Mouse (Mus musculus): ENCODE measurements around the gene Zzz3. TPM values are rescaled to one million over a fixed set of nuclear protein-coding genes. Genes with fewer than 3 reads are reported as not detected.
"Not testable (repeated sequence)": the region's sequence is repeated elsewhere in the genome, so short reads cannot be mapped to it uniquely, and the experiment has no call there.

Gene Zzz3
- total RNA-seq, 2 experiments from 2014 or later: 22.8 to 23.5 TPM

GRCm38 (mm10) chr3:152400441-152400840 lies 5.2 kb downstream of the Zzz3 start:
- DNase-seq (ENCODE audit: low spot score): no peak
- intact Hi-C loops (cut with DNase I): no loop called here

- intact Hi-C loops (cut with DNase I): no loop called here
- no peak for DNase-seq (ENCODE audit: low spot score)
Measured at GRCm38 (mm10) chr3:152400875-152401274, 5.6 kb downstream of the Zzz3 start.

GRCm38 (mm10) chr3:152401964-152402670 lies 6.8 kb downstream of the Zzz3 start:
- DNase-seq (ENCODE audit: low spot score): peak; percentile 39
- intact Hi-C loops (cut with DNase I): no loop called here

- intact Hi-C loops (cut with DNase I): no loop called here
- no peak for DNase-seq (ENCODE audit: low spot score)
Measured at GRCm38 (mm10) chr3:152402671-152403066, 7.4 kb downstream of the Zzz3 start.

- no peak for DNase-seq (ENCODE audit: low spot score)
- intact Hi-C loops (cut with DNase I): no loop called here
Measured at GRCm38 (mm10) chr3:152403827-152404226, 8.6 kb downstream of the Zzz3 start.

GRCm38 (mm10) chr3:152405420-152405819 lies 10.1 kb downstream of the Zzz3 start:
- DNase-seq (ENCODE audit: low spot score): no peak
- intact Hi-C loops (cut with DNase I): loop anchor here (5.0 kb wide), 1 partner anchor 37 kb away; no protein-coding TSS in a partner anchor

- no peak for DNase-seq (ENCODE audit: low spot score)
- intact Hi-C loops (cut with DNase I): loop anchor here (5.0 kb wide), 1 partner anchor 36 kb away; no protein-coding TSS in a partner anchor
Measured at GRCm38 (mm10) chr3:152405978-152406640, 10.8 kb downstream of the Zzz3 start.

GRCm38 (mm10) chr3:152410980-152411551 lies 15.8 kb downstream of the Zzz3 start:
- intact Hi-C loops (cut with DNase I): no loop called here
- DNase-seq (ENCODE audit: low spot score): no peak

GRCm38 (mm10) chr3:152412362-152412761 lies 17.1 kb downstream of the Zzz3 start:
- intact Hi-C loops (cut with DNase I): no loop called here
- no peak for DNase-seq (ENCODE audit: low spot score)

- intact Hi-C loops (cut with DNase I): no loop called here
Measured at GRCm38 (mm10) chr3:152428925-152429324, 33.7 kb downstream of the Zzz3 start.

GRCm38 (mm10) chr3:152432677-152433076 lies 37.4 kb downstream of the Zzz3 start:
- intact Hi-C loops (cut with DNase I): no loop called here

More at GRCm38 (mm10) chr3:152428925-152429324, 33.7 kb downstream of the Zzz3 start:
- no peak for DNase-seq (ENCODE audit: low spot score)

GRCm38 (mm10) chr3:152435590-152435989 lies 40.3 kb downstream of the Zzz3 start:
- no peak for DNase-seq (ENCODE audit: low spot score)
- intact Hi-C loops (cut with DNase I): no loop called here

More at GRCm38 (mm10) chr3:152432677-152433076, 37.4 kb downstream of the Zzz3 start:
- DNase-seq (ENCODE audit: low spot score): no peak

GRCm38 (mm10) chr3:152438068-152438467 lies 42.8 kb downstream of the Zzz3 start:
- DNase-seq (ENCODE audit: low spot score): no peak
- intact Hi-C loops (cut with DNase I): no loop called here

- DNase-seq (ENCODE audit: low spot score): no peak
- intact Hi-C loops (cut with DNase I): loop anchor here (5.0 kb wide), 1 partner anchor 35 kb away; no protein-coding TSS in a partner anchor
Measured at GRCm38 (mm10) chr3:152442795-152443194, 47.5 kb downstream of the Zzz3 start.

GRCm38 (mm10) chr3:152444114-152444513 lies 48.8 kb downstream of the Zzz3 start:
- intact Hi-C loops (cut with DNase I): loop anchor here (5.0 kb wide), 1 partner anchor 37 kb away; no protein-coding TSS in a partner anchor
- DNase-seq (ENCODE audit: low spot score): no peak

GRCm38 (mm10) chr3:152446966-152447365 lies 51.7 kb downstream of the Zzz3 start:
- intact Hi-C loops (cut with DNase I): no loop called here
- DNase-seq (ENCODE audit: low spot score): no peak

- DNase-seq (ENCODE audit: low spot score): no peak
- intact Hi-C loops (cut with DNase I): no loop called here
Measured at GRCm38 (mm10) chr3:152453163-152453562, 57.9 kb downstream of the Zzz3 start.

GRCm38 (mm10) chr3:152457308-152458035 lies 62.2 kb downstream of the Zzz3 start:
- intact Hi-C loops (cut with DNase I): no loop called here
- no peak for DNase-seq (ENCODE audit: low spot score)

- DNase-seq (ENCODE audit: low spot score); intact Hi-C loops (cut with DNase I): not testable (repeated sequence)
Measured at GRCm38 (mm10) chr3:152458875-152459274, 63.6 kb downstream of the Zzz3 start.

GRCm38 (mm10) chr3:152460802-152461201 lies 65.5 kb downstream of the Zzz3 start:
- intact Hi-C loops (cut with DNase I): no loop called here
- no peak for DNase-seq (ENCODE audit: low spot score)
